Mouse (Mus musculus) olfactory bulb, adult 2 months (tissue): ENCODE results near the gene Vmn2r66. TPM values are rescaled to one million over a fixed set of nuclear protein-coding genes. Genes with fewer than 3 reads are reported as not detected.

Experiments used
- H3K27ac ChIP-seq: fragments of 200-500 bp; 2 replicates; pipeline ENCODE4 v1.5.1; 2012; ENCODE audit warnings: low read depth, low read length; ENCODE audit not compliant: insufficient read depth
- H3K4me1 ChIP-seq: fragments of 200-500 bp; 2 replicates; pipeline ENCODE4 v1.6.1; 2012; ENCODE audit warnings: low read length; ENCODE audit not compliant: control insufficient read depth, insufficient read depth
- H3K4me3 ChIP-seq: fragments of 200-500 bp; 2 replicates; pipeline ENCODE4 v1.5.1; 2012; ENCODE audit warnings: mild to moderate bottlenecking, low read depth, low read length, moderate library complexity; ENCODE audit not compliant: insufficient read depth
- CTCF ChIP-seq: fragments of 200-500 bp; IDR thresholded peaks from 2 replicates; pipeline ENCODE4 v1.5.1; 2012; ENCODE audit warnings: low read depth, mild to moderate bottlenecking, low read length, moderate library complexity; ENCODE audit not compliant: insufficient read depth
- POLR2A ChIP-seq: fragments of 200-500 bp; IDR thresholded peaks from 2 replicates; pipeline ENCODE4 v1.6.1; 2012; ENCODE audit warnings: mild to moderate bottlenecking, low read depth, low read length, moderate library complexity; ENCODE audit not compliant: insufficient read depth
- WGBS: fragments of 180-500 bp; shearing (Covaris S2); methylation state at CpG from one replicate; pipeline ENCODE4 v1.1.7; 2018; 5-methylcytosine and 5-hydroxymethylcytosine counted together
- polyA plus RNA-seq: library from polyadenylated mRNA; stranded (reverse); fragments of >200 nt; gene quantifications from 2 replicates; pipeline ENCODE4 v1.2.4, GENCODE M21; 2012; ENCODE audit warnings: low replicate concordance; ENCODE audit not compliant: missing spikeins, insufficient read depth, insufficient read length

The Vmn2r66 gene
- not detected in 2 replicates for polyA plus RNA-seq

GRCm38 (mm10) chr7:85012168-85012567, at the start of gene Vmn2r66:
Vmn2r66 (minus strand) TSS chr7:85012268.
- H3K4me3 ChIP-seq = no peak within 1 kb of the TSS
- WGBS = 86% methylated on average over 1 of the region's 1 CpGs
- no peak within 1 kb of the TSS for H3K27ac ChIP-seq
- TF ChIP-seq POLR2A (no peak), CTCF (no peak)
- H3K4me1 ChIP-seq = no peaks in the 10 kb centered on the region

GRCm38 (mm10) chr7:84996694-84997093, 15.4 kb downstream of the Vmn2r66 start:
- TF ChIP-seq CTCF (no peak), POLR2A (no peak)
- H3K4me3 ChIP-seq = no peak overlapping the region
- 73% methylated on average over 2 of the region's 2 CpGs for WGBS
- H3K4me1 ChIP-seq = no peaks in the 10 kb centered on the region
- H3K27ac ChIP-seq = no peak overlapping the region

- TF ChIP-seq POLR2A = no peak
- TF ChIP-seq CTCF = no peak
- no peak within 1 kb of the TSS for H3K4me3 ChIP-seq
- no peaks in the 10 kb centered on the region for H3K4me1 ChIP-seq
- WGBS = 37% methylated on average over 1 of the region's 1 CpGs
- H3K27ac ChIP-seq = no peak within 1 kb of the TSS
Measured at GRCm38 (mm10) chr7:84964015-84964414, 48.1 kb downstream of the Vmn2r66 start, which contains the start of gene Vmn2r65. Vmn2r65 (minus strand) TSS chr7:84964115.

Other genes with a start within 250 kb of the Vmn2r66 start
- not detected in 2 replicates for gene Olfr291, start 158.7 kb downstream of the Vmn2r66 start, polyA plus RNA-seq
- gene Vmn2r65, start 48.2 kb downstream of the Vmn2r66 start, polyA plus RNA-seq = not detected in 2 replicates
- not detected in 2 replicates for gene Vmn2r67, start 143.7 kb upstream of the Vmn2r66 start, polyA plus RNA-seq
- gene Vmn2r68, start 225.5 kb upstream of the Vmn2r66 start, polyA plus RNA-seq = not detected in 2 replicates